Mouse (Mus musculus) liver, postnatal 0 days (tissue): ENCODE measurements at regions not wholly inside any gene's neighbourhood (a gene's known extent, or its start where the extent isn't known, plus 50 kb on each side); places are given as distances from the start of the nearest gene placed in this dataset.
"Not testable (repeated sequence)": the region's sequence is repeated elsewhere in the genome, so short reads cannot be mapped to it uniquely, and the experiment has no call there.

Experiments
- ATAC-seq: fragments of 200-750 bp; cut with Nextera tagmentation; 2 replicates; pipeline ENCODE4 v1.8.0; 2017; ENCODE audit warnings: mild to moderate bottlenecking, moderate library complexity
- DNase-seq: peaks from one replicate; pipeline ENCODE4 v3.0.0-alpha.2; 2016
- H3K27ac ChIP-seq: fragments of 300-500 bp; sonication (generic); 2 replicates; pipeline ENCODE4 v1.5.1; 2014; ENCODE audit warnings: antibody characterized with exemption, moderate library complexity, mild to moderate bottlenecking, low read depth
- H3K27me3 ChIP-seq: fragments of 300-500 bp; sonication (generic); 2 replicates; pipeline ENCODE4 v1.6.1; 2014; ENCODE audit warnings: low read length, control low read depth, mixed read lengths; ENCODE audit not compliant: insufficient read depth
- H3K36me3 ChIP-seq: fragments of 300-500 bp; sonication (generic); replicated peaks from 2 replicates; pipeline ENCODE4 v1.6.1; 2014; ENCODE audit warnings: mild to moderate bottlenecking, control low read depth, low read length, moderate library complexity, mixed read lengths; ENCODE audit not compliant: insufficient read depth
- H3K4me1 ChIP-seq: fragments of 300-500 bp; sonication (generic); 2 replicates; pipeline ENCODE4 v1.6.1; 2014; ENCODE audit warnings: antibody characterized with exemption, mild to moderate bottlenecking, control low read depth; ENCODE audit not compliant: insufficient read depth
- H3K4me2 ChIP-seq: fragments of 300-500 bp; sonication (generic); 2 replicates; pipeline ENCODE4 v1.6.1; 2014; ENCODE audit warnings: low read depth, mild to moderate bottlenecking, low read length, moderate library complexity, mixed read lengths
- H3K4me3 ChIP-seq: fragments of 300-500 bp; sonication (generic); 2 replicates; pipeline ENCODE4 v1.5.1; 2014; ENCODE audit warnings: low read depth, low read length
- H3K9ac ChIP-seq: fragments of 300-500 bp; sonication (generic); replicated peaks from 2 replicates; pipeline ENCODE4 v1.6.1; 2014; ENCODE audit warnings: mild to moderate bottlenecking, moderate library complexity
- H3K9me3 ChIP-seq: fragments of 300-500 bp; sonication (generic); 2 replicates; pipeline ENCODE4 v1.6.1; 2016; ENCODE audit warnings: mild to moderate bottlenecking, control low read depth, low read length, mixed read lengths
- CTCF ChIP-seq: sonication (generic); IDR thresholded peaks from 2 replicates; pipeline ENCODE4 v1.5.1; 2016; ENCODE audit warnings: antibody characterized with exemption, low read depth
- EP300 ChIP-seq: IDR thresholded peaks from 2 replicates; pipeline ENCODE4 v1.6.1; 2016; ENCODE audit warnings: antibody characterized with exemption, low read depth, mild to moderate bottlenecking
- WGBS: fragments of 180-500 bp; shearing (Covaris S2); extraction: QIAGEN DNeasy Blood & Tissue Kit; methylation state at CpG from one replicate; pipeline ENCODE4 v1.1.7; 2014; ENCODE audit not compliant: insufficient replicate concordance; 5-methylcytosine and 5-hydroxymethylcytosine counted together

- Histone ChIP-seq H3K4me2 (no peak overlapping the region), H3K4me3 (no peak overlapping the region), H3K4me1 (no peaks in the 10 kb centered on the region), H3K36me3 (no peaks in the 10 kb centered on the region), H3K9me3 (no peaks in the 10 kb centered on the region), H3K9ac (no peak overlapping the region), H3K27ac (no peak overlapping the region), H3K27me3 (no peaks in the 10 kb centered on the region)
- DNase-seq = no peak
- 65% methylated on average over 7 of the region's 7 CpGs for WGBS
- no peak for ATAC-seq
- TF ChIP-seq EP300 = no peak
- TF ChIP-seq CTCF = no peak
These were observed 125.1 kb upstream of the Cobl start for GRCm38 (mm10) chr11:12589757-12590373.

- not testable (repeated sequence) for H3K4me1 ChIP-seq, H3K9me3 ChIP-seq, H3K27ac ChIP-seq, H3K36me3 ChIP-seq, DNase-seq, H3K4me2 ChIP-seq, H3K9ac ChIP-seq, H3K27me3 ChIP-seq, ATAC-seq, H3K4me3 ChIP-seq
- 54% methylated on average over 2 of the region's 2 CpGs for WGBS
These were observed 120.3 kb upstream of the Cobl start for GRCm38 (mm10) chr11:12584851-12585680.

DNA sequence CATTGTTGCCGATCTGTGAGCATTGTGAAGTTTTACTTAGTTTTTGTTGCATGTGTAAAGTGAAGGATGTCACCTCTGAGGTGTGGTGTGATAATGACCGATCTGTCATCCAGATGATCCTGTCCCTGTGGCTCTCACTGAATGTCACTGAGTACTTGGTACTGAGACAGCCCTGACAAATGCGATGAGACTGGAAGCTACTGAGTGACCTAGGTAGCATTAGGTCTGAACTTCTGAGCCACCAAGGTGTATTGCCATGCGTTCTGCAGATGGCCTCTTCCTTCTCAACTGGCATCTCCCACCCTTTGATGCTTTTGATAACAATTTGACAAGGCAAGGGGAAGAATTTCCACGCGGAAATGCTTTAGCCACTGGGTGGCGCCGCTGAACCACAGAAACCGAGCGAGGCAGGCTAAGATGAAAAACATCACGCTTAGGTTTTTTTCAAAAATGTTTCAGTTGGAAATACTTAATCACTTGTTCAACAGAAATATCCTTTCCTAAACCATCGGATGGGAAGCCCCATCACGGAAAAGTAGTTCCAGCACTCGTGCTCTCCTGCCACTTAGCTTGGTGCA, 114.3 kb upstream of the Cobl start:
- TF ChIP-seq EP300 (no peak), CTCF (peak; percentile 50)
- Histone ChIP-seq H3K4me2 (no peak overlapping the region), H3K4me1 (no peaks in the 10 kb centered on the region), H3K27me3 (no peaks in the 10 kb centered on the region), H3K9ac (no peak overlapping the region), H3K27ac (no peak overlapping the region), H3K9me3 (no peaks in the 10 kb centered on the region), H3K4me3 (no peak overlapping the region), H3K36me3 (no peaks in the 10 kb centered on the region)
- no peak for ATAC-seq
- 35% methylated on average over 14 of the region's 14 CpGs for WGBS
- peak; percentile 17 for DNase-seq

GRCm38 (mm10) chr11:12559663-12560062, 94.9 kb upstream of the Cobl start:
- DNase-seq (no peak), ATAC-seq (no peak)
- no peaks in the 10 kb centered on the region for H3K9me3 ChIP-seq
- H3K4me2 ChIP-seq = no peak overlapping the region
- no peaks in the 10 kb centered on the region for H3K4me1 ChIP-seq
- H3K27me3 ChIP-seq = no peaks in the 10 kb centered on the region
- no peak overlapping the region for H3K27ac ChIP-seq
- no peak overlapping the region for H3K4me3 ChIP-seq
- 62% methylated on average over 5 of the region's 5 CpGs for WGBS
- H3K9ac ChIP-seq = no peak overlapping the region
- H3K36me3 ChIP-seq = no peaks in the 10 kb centered on the region
- TF ChIP-seq CTCF (no peak), EP300 (no peak)

DNA sequence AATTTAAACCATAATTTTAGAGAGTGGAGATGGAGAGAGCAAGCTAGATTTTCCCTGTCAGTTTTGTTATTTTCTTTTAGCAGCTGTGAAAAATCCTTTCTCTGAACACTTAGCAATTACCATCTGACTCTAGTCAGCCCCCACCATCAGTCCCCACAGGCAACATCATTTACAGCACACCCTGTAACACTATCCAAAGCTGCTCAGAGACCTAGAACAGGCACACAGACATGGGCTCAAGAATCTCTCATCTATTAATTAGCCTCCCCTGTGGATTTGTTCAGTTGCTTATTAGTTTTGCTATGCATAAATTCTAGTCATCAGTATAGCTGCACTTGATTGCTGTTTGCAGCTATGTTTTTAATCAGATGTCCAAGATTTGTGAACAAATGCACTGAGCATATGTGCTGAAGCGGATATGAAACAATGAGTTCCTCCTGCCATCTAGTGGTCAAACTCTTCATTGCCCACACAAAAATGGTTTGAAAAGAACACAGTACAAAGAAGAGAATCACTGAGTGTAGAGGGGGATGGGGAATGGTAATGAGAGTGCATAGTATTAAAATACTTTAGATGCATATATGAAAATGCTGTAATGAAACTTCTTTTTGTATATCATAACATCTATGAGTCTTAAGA, 94.4 kb upstream of the Cobl start:
- peak; percentile 72 for TF ChIP-seq CTCF
- no peak for TF ChIP-seq EP300
- Histone ChIP-seq H3K9ac (no peak overlapping the region), H3K27ac (no peak overlapping the region), H3K4me3 (no peak overlapping the region), H3K9me3 (no peaks in the 10 kb centered on the region), H3K36me3 (no peaks in the 10 kb centered on the region), H3K4me1 (no peaks in the 10 kb centered on the region), H3K27me3 (no peaks in the 10 kb centered on the region), H3K4me2 (no peak overlapping the region)
- no peak for ATAC-seq
- no peak for DNase-seq
- 37% methylated on average over 1 of the region's 1 CpGs for WGBS

DNA sequence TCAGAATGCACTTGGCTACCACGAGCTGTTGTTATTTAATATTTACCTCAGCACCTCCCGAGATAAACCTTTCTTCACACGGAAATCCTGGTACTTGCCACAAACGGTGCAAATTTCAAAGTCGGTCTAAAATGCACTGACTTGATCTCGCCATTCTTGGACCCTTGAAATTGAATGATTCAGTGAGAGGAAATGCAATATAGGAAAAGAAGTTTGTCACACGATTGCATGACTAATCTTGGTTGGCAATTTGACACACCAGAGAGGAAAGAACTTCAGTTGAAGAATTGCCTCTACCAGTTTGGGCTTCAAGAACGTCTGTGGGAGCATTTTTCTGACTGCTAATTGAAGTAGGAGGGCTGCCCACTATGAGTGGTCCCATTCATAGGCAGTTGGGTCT, 93.4 kb upstream of the Cobl start:
- H3K4me2 ChIP-seq = no peak overlapping the region
- H3K9me3 ChIP-seq = no peaks in the 10 kb centered on the region
- TF ChIP-seq EP300 (no peak), CTCF (no peak)
- no peak overlapping the region for H3K4me3 ChIP-seq
- no peak overlapping the region for H3K27ac ChIP-seq
- ATAC-seq = no peak
- no peaks in the 10 kb centered on the region for H3K36me3 ChIP-seq
- 65% methylated on average over 8 of the region's 8 CpGs for WGBS
- no peak for DNase-seq
- H3K9ac ChIP-seq = no peak overlapping the region
- H3K4me1 ChIP-seq = no peaks in the 10 kb centered on the region
- no peaks in the 10 kb centered on the region for H3K27me3 ChIP-seq
